In the genomic region with DNA sequence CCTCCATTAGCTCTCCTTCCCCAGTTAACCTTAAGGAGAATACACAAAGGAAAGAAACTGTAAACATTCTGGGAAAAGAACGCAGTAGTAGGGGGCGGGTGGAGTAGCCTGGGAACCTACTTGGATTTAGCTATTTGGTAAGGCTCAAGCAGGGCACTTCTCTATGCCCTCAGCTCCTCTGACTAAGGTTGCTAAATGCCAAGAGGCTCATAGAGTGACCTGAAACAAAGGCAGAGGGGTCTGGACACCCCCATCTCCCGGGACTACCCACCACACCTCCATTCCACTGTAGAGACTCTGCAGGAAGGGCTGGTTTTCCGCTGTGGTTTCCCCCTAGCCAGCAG, we compare ENCODE assay signal across 7 mouse cellular contexts.
DNase-seq lines count a peak whose midpoint lies in the region; ATAC-seq and TF ChIP-seq lines count a peak whose summit lies in the region.

No protein-coding gene starts in this region.

- peak overlapping the region; percentile 58; the same call in 1 of the 2 replicates for H3K4me2 ChIP-seq in forebrain, embryonic 14.5 days (ENCODE audit: low read length)
- peak overlapping the region; percentile 45; the same call in 1 of the 2 replicates for H3K4me2 ChIP-seq in stomach, embryonic 14.5 days (replicated peaks; ENCODE audit: low read depth, low read length)

- H3K4me3 ChIP-seq in left cerebral cortex, adult 2 months: peak overlapping the region; percentile 41
- no peak overlapping the region for H3K4me3 ChIP-seq in forebrain, embryonic 14.5 days (ENCODE audit: low read depth, low read length)
- no peak overlapping the region for H3K4me3 ChIP-seq in limb, embryonic 10.5 days
- no peak overlapping the region for H3K4me3 ChIP-seq in stomach, embryonic 14.5 days (ENCODE audit: low read depth, low read length)

- H3K27me3 ChIP-seq in forebrain, embryonic 14.5 days (replicated peaks; ENCODE audit: control insufficient read depth, insufficient read depth, low read length): no peaks in the 10 kb centered on the region
- H3K27me3 ChIP-seq in limb, embryonic 10.5 days (ENCODE audit: low read depth, poor library complexity, severe bottlenecking): no peaks in the 10 kb centered on the region
- no peaks in the 10 kb centered on the region for H3K27me3 ChIP-seq in stomach, embryonic 14.5 days (ENCODE audit: control insufficient read depth, insufficient read depth, low read length)

- intact Hi-C loops in left cerebral cortex, adult 2 months (cut with DNase I): loop anchor here (2.0 kb wide), 1 partner anchor 1447 kb away; no protein-coding TSS in a partner anchor

- H3K9ac ChIP-seq in forebrain, embryonic 14.5 days (ENCODE audit: low read length): peak overlapping the region; percentile 60; the same call in 1 of the 2 replicates
- no peak overlapping the region for H3K9ac ChIP-seq in stomach, embryonic 14.5 days (replicated peaks; ENCODE audit: low read depth, low read length)

- TF ChIP-seq CTCF in left cerebral cortex, adult 2 months (IDR thresholded peaks at IDR 0.05): no peak

- DNase-seq in left cerebral cortex, adult 2 months (ENCODE audit: extremely low spot score in 1 of 2, low spot score in 2 of 2): no peak
- DNase-seq in left cerebral cortex, adult 8-10 months (ENCODE audit: low spot score in 2 of 2): no peak
- DNase-seq in forebrain, embryonic 14.5 days (ENCODE audit: low spot score): no peak
- DNase-seq in limb, embryonic 10.5 days (ENCODE audit: low spot score): no peak
- no peak for DNase-seq in urinary bladder, adult 18-20 months (ENCODE audit: low spot score in 2 of 2)
- DNase-seq in urinary bladder, postnatal 10 days (ENCODE audit: low spot score): no peak

- H3K9me3 ChIP-seq in forebrain, embryonic 14.5 days (replicated peaks; ENCODE audit: control insufficient read depth, low read length): no peaks in the 10 kb centered on the region
- H3K9me3 ChIP-seq in limb, embryonic 10.5 days (replicated peaks): no peaks in the 10 kb centered on the region
- no peaks in the 10 kb centered on the region for H3K9me3 ChIP-seq in stomach, embryonic 14.5 days (ENCODE audit: control insufficient read depth, low read depth, low read length)

- ATAC-seq in forebrain, embryonic 14.5 days: peak; percentile 35
- ATAC-seq in stomach, embryonic 14.5 days (ENCODE audit: insufficient number of reproducible peaks, insufficient read depth, low FRiP score, low read depth): peak; percentile 25; the same call in 1 of the 2 replicates

- WGBS in forebrain, embryonic 14.5 days: 46% methylated on average over 4 of the region's 4 CpGs
- WGBS in limb, embryonic 10.5 days: 43% methylated on average over 4 of the region's 4 CpGs
- WGBS in stomach, embryonic 14.5 days: 38% methylated on average over 4 of the region's 4 CpGs

- H3K4me1 ChIP-seq in forebrain, embryonic 14.5 days (ENCODE audit: control insufficient read depth, insufficient read depth, low read length): peaks cover 12% of the 10 kb centered on the region
- peaks cover 34% of the 10 kb centered on the region for H3K4me1 ChIP-seq in limb, embryonic 10.5 days
- H3K4me1 ChIP-seq in stomach, embryonic 14.5 days (ENCODE audit: control insufficient read depth, insufficient read depth, low read length): 0 out of 2 replicates have a peak, but pooled peaks cover 3% of the 10 kb centered on the region

- no peak overlapping the region for H3K27ac ChIP-seq in left cerebral cortex, adult 2 months
- no peak overlapping the region for H3K27ac ChIP-seq in forebrain, embryonic 14.5 days (ENCODE audit: low read depth, low read length)
- peak overlapping the region; percentile 76 for H3K27ac ChIP-seq in limb, embryonic 10.5 days
- no peak overlapping the region for H3K27ac ChIP-seq in stomach, embryonic 14.5 days (ENCODE audit: low read length)

- no peaks in the 10 kb centered on the region for H3K36me3 ChIP-seq in forebrain, embryonic 14.5 days (ENCODE audit: control insufficient read depth, insufficient read depth, low read length)
- no peaks in the 10 kb centered on the region for H3K36me3 ChIP-seq in limb, embryonic 10.5 days
- no peaks in the 10 kb centered on the region for H3K36me3 ChIP-seq in stomach, embryonic 14.5 days (ENCODE audit: control insufficient read depth, insufficient read depth, low read length)
